Comparison of ENCODE assay signal across 13 mouse cellular contexts in genomic region chr11:118210962-118211361, GRCm38 (mm10). TPM values are rescaled to one million over a fixed set of nuclear protein-coding genes. Genes with fewer than 3 reads are reported as not detected.
DNase-seq lines count a peak whose midpoint lies in the region; ATAC-seq and TF ChIP-seq lines count a peak whose summit lies in the region.
"Had no signal": no experiment of that assay in that cellular context is flagged by ENCODE, and none has a peak within 500 bp of the region (broad histone marks: within the 10 kb centered on the region; RNA-seq: fewer than 3 reads in every experiment).

No protein-coding gene starts in this region.

- TF ChIP-seq EP300 in stomach, postnatal 0 days (optimal IDR thresholded peaks at IDR 0.05): no peak

- peaks cover 48% of the 10 kb centered on the region for H3K4me1 ChIP-seq in cerebellum, adult 2 months (ENCODE audit: control insufficient read depth, insufficient read depth, low read length)
- H3K4me1 ChIP-seq in thymus, adult 2 months (replicated peaks; ENCODE audit: control insufficient read depth, insufficient read depth, low read length): peaks cover 62% of the 10 kb centered on the region
- H3K4me1 ChIP-seq in stomach, postnatal 0 days (replicated peaks; ENCODE audit: control insufficient read depth, insufficient read depth): peaks cover 12% of the 10 kb centered on the region

- H3K27ac ChIP-seq in cerebellum, adult 2 months (ENCODE audit: insufficient read depth, low read length): peak overlapping the region; percentile 64
- peak overlapping the region; percentile 14; the same call in 1 of the 2 replicates for H3K27ac ChIP-seq in thymus, adult 2 months (ENCODE audit: control insufficient read depth, insufficient read depth, low read length)
- H3K27ac ChIP-seq in stomach, postnatal 0 days (replicated peaks): peak overlapping the region; percentile 80
- H3K27ac ChIP-seq: embryonic facial prominence, embryonic 12.5 days; neural tube, embryonic 12.5 days had no signal

- TF ChIP-seq POLR2A in cerebellum, adult 2 months (IDR thresholded peaks at IDR 0.05; ENCODE audit: borderline replicate concordance, insufficient read depth, low read length): no peak
- TF ChIP-seq POLR2A in thymus, adult 2 months (IDR thresholded peaks at IDR 0.05; ENCODE audit: control insufficient read depth, extremely low read depth, insufficient read depth, low read length, poor library complexity): no peak

- H3K4me3 ChIP-seq in cerebellum, adult 2 months (replicated peaks; ENCODE audit: insufficient read depth, low read depth, low read length): no peak overlapping the region
- no peak overlapping the region for H3K4me3 ChIP-seq in thymus, adult 2 months (ENCODE audit: control insufficient read depth, insufficient read depth, low read length)
- no peak overlapping the region for H3K4me3 ChIP-seq in stomach, postnatal 0 days (ENCODE audit: low read depth, low read length)
- H3K4me3 ChIP-seq: embryonic facial prominence, embryonic 12.5 days; neural tube, embryonic 12.5 days had no signal

- peak; percentile 12; the same call in 1 of the 2 replicates for ATAC-seq in stomach, postnatal 0 days (ENCODE audit: low FRiP score, low TSS enrichment)

- H3K36me3 ChIP-seq in thymus, adult 2 months (ENCODE audit: control insufficient read depth, insufficient read depth, low read length): no peaks in the 10 kb centered on the region
- H3K36me3 ChIP-seq in stomach, postnatal 0 days (ENCODE audit: control insufficient read depth, insufficient read depth, low read length): no peaks in the 10 kb centered on the region
- H3K36me3 ChIP-seq: embryonic facial prominence, embryonic 12.5 days; neural tube, embryonic 12.5 days had no signal

- no peaks in the 10 kb centered on the region for H3K9me3 ChIP-seq in stomach, postnatal 0 days (ENCODE audit: control insufficient read depth, low read length)
- H3K9me3 ChIP-seq: embryonic facial prominence, embryonic 12.5 days; neural tube, embryonic 12.5 days had no signal

- WGBS in cerebellum, adult 2 months: 78% methylated on average over 5 of the region's 5 CpGs
- 65% methylated on average over 5 of the region's 5 CpGs for WGBS in thymus, adult 2 months
- 55% methylated on average over 5 of the region's 5 CpGs for WGBS in stomach, postnatal 0 days

- no peak overlapping the region for H3K9ac ChIP-seq in stomach, postnatal 0 days (ENCODE audit: low read length)
- H3K9ac ChIP-seq: embryonic facial prominence, embryonic 12.5 days; lung, embryonic 14.5 days; neural tube, embryonic 12.5 days had no signal

- H3K4me2 ChIP-seq in stomach, postnatal 0 days (replicated peaks; ENCODE audit: low read depth): 0 out of 2 replicates have a peak overlapping the region, but pooled peaks have one; percentile 5
- H3K4me2 ChIP-seq: embryonic facial prominence, embryonic 12.5 days; lung, embryonic 14.5 days; neural tube, embryonic 12.5 days had no signal

- no peak for TF ChIP-seq CTCF in cerebellum, adult 2 months (IDR thresholded peaks at IDR 0.05; ENCODE audit: borderline replicate concordance, insufficient read depth, low read depth, low read length)
- TF ChIP-seq CTCF in thymus, adult 2 months (IDR thresholded peaks at IDR 0.05; ENCODE audit: borderline replicate concordance, control insufficient read depth, extremely low read depth, insufficient read depth, low read length, poor library complexity): no peak
- TF ChIP-seq CTCF in stomach, postnatal 0 days (IDR thresholded peaks at IDR 0.05; ENCODE audit: low read depth): no peak

- DNase-seq in cerebellum, adult 2 months: no peak
- DNase-seq in cerebellum, postnatal 4 days (ENCODE audit: low spot score in 2 of 2): no peak
- DNase-seq in kidney, adult 9 months: peak; percentile 53
- DNase-seq in kidney, adult 18-20 months: no peak
- no peak for DNase-seq in thymus, adult 2 months
- DNase-seq in thymus, postnatal 25 days: no peak
- peak; percentile 35 for DNase-seq in stomach, postnatal 0 days (ENCODE audit: low spot score)
- DNase-seq in left cerebral cortex, adult 11 months (ENCODE audit: low spot score): no peak
- DNase-seq: adrenal gland, postnatal 36 days; heart, postnatal 36 days; lung, embryonic 14.5 days had no signal

- H3K27me3 ChIP-seq in cerebellum, adult 2 months (ENCODE audit: control insufficient read depth, insufficient read depth, low read length): no peaks in the 10 kb centered on the region
- no peaks in the 10 kb centered on the region for H3K27me3 ChIP-seq in thymus, adult 2 months (ENCODE audit: control insufficient read depth, insufficient read depth, low read length)
- no peaks in the 10 kb centered on the region for H3K27me3 ChIP-seq in stomach, postnatal 0 days (ENCODE audit: control insufficient read depth, insufficient read depth, low read length)
- H3K27me3 ChIP-seq: embryonic facial prominence, embryonic 12.5 days; neural tube, embryonic 12.5 days had no signal

RNA-seq across cellular contexts. Expression of gene Cyth1, which starts 37.4 kb away (rescaled TPM):
- 89.8 and 93.9 TPM in 2 replicates for polyA plus RNA-seq in cerebellum, adult 2 months (2012; rRNA removed)
- polyA plus RNA-seq in thymus, adult 2 months (2012; rRNA removed): 66.7 and 70.0 TPM in 2 replicates
- polyA plus RNA-seq in stomach, postnatal 0 days (2015; fragmentation: Nextera tagmentation; extraction: Ambion mirVana): 13.1 and 13.3 TPM in 2 replicates

Comparison
In these comparisons a context has a peak if more than half of its experiments do, and no peak if none do; other contexts are left out.
1. DNase-seq: peak in kidney, adult 9 months (single experiment) and stomach, postnatal 0 days (single experiment); none in cerebellum, adult 2 months (0 of 2), cerebellum, postnatal 4 days (0 of 2), kidney, adult 18-20 months (single experiment), thymus, adult 2 months (single experiment), thymus, postnatal 25 days (single experiment) and left cerebral cortex, adult 11 months (single experiment).
2. H3K27ac ChIP-seq: peak in every context shown above with its lines; median percentile 80 in stomach, postnatal 0 days; 64 in cerebellum, adult 2 months; 14 in thymus, adult 2 months.